Mouse (Mus musculus) lung, postnatal 14 days (tissue): ENCODE measurements around the gene Gtf2a1l.
A peak's percentile ranks its signal among the peaks of the same experiment; 100 is the strongest.

Experiments
- DNase-seq: peaks from one replicate; pipeline ENCODE4 v3.0.0; 2021

The Gtf2a1l gene

GRCm38 (mm10) chr17:88668452-88668851 lies at the start of gene Gtf2a1l:
Gene Gtf2a1l, plus strand, starts transcription at chr17:88668660.
- peak; percentile 37 for DNase-seq

- no peak for DNase-seq
These were observed 47.5 kb upstream of the Gtf2a1l start for GRCm38 (mm10) chr17:88620935-88621334.

- no peak for DNase-seq
These were observed 47.1 kb upstream of the Gtf2a1l start for GRCm38 (mm10) chr17:88621374-88621773.

GRCm38 (mm10) chr17:88622711-88623110 lies 45.7 kb upstream of the Gtf2a1l start:
- no peak for DNase-seq

- no peak for DNase-seq
These were observed 44.1 kb upstream of the Gtf2a1l start for GRCm38 (mm10) chr17:88624386-88624785.

GRCm38 (mm10) chr17:88625350-88625749 lies 43.1 kb upstream of the Gtf2a1l start:
- no peak for DNase-seq

GRCm38 (mm10) chr17:88625931-88626330 lies 42.5 kb upstream of the Gtf2a1l start:
- no peak for DNase-seq

- DNase-seq, result peak; percentile 23
These were observed 42.1 kb upstream of the Gtf2a1l start for GRCm38 (mm10) chr17:88626347-88626811.

- DNase-seq, result peak; percentile 21
These were observed 41.3 kb upstream of the Gtf2a1l start for GRCm38 (mm10) chr17:88627150-88627549.

- peak; percentile 75 for DNase-seq
These were observed 39.6 kb upstream of the Gtf2a1l start for GRCm38 (mm10) chr17:88628676-88629380.

GRCm38 (mm10) chr17:88629381-88629759 lies 39.1 kb upstream of the Gtf2a1l start:
- DNase-seq, result no peak

- peak; percentile 77 for DNase-seq
These were observed 38.4 kb upstream of the Gtf2a1l start for GRCm38 (mm10) chr17:88629931-88630553.

- peak; percentile 80 for DNase-seq
These were observed 37.9 kb upstream of the Gtf2a1l start for GRCm38 (mm10) chr17:88630554-88630948.

GRCm38 (mm10) chr17:88632631-88633030 lies 35.8 kb upstream of the Gtf2a1l start:
- no peak for DNase-seq

- DNase-seq, result no peak
These were observed 32.4 kb upstream of the Gtf2a1l start for GRCm38 (mm10) chr17:88636076-88636475.

GRCm38 (mm10) chr17:88636587-88636986 lies 31.9 kb upstream of the Gtf2a1l start:
- DNase-seq, result no peak

- DNase-seq, result peak; percentile 83
These were observed 27.4 kb upstream of the Gtf2a1l start for GRCm38 (mm10) chr17:88641012-88641411.

GRCm38 (mm10) chr17:88641836-88642235 lies 26.6 kb upstream of the Gtf2a1l start:
- DNase-seq, result no peak

GRCm38 (mm10) chr17:88644876-88645275 lies 23.6 kb upstream of the Gtf2a1l start:
- no peak for DNase-seq

- no peak for DNase-seq
These were observed 23.2 kb upstream of the Gtf2a1l start for GRCm38 (mm10) chr17:88645299-88645698.

- DNase-seq, result no peak
These were observed 21.3 kb upstream of the Gtf2a1l start for GRCm38 (mm10) chr17:88647149-88647548.

GRCm38 (mm10) chr17:88652010-88652409 lies 16.4 kb upstream of the Gtf2a1l start:
- peak; percentile 77 for DNase-seq

- peak; percentile 83 for DNase-seq
These were observed 15.6 kb upstream of the Gtf2a1l start for GRCm38 (mm10) chr17:88652702-88653374.

- no peak for DNase-seq
These were observed 15.1 kb upstream of the Gtf2a1l start for GRCm38 (mm10) chr17:88653375-88653769.
